Mouse (Mus musculus): Measurements from ENCODE around the gene Ric1.

- TF ChIP-seq CTCF (IDR thresholded peaks at IDR 0.05; ENCODE audit: control insufficient read depth, insufficient read depth, insufficient replicate concordance, low read depth, low read length) (peak; percentile 96), POLR2A (IDR thresholded peaks at IDR 0.05; ENCODE audit: control insufficient read depth, low read depth, low read length) (no peak)
Measured at GRCm38 (mm10) chr19:29501507-29501906, 20.6 kb upstream of the Ric1 start.

Measured in testis, adult 2 months (tissue).